Mouse (Mus musculus) megakaryocyte, embryonic 14.5 days (primary cell): ENCODE data around the gene Clcn7.

ENCODE experiments used
- FLI1 ChIP-seq: IDR thresholded peaks from 2 replicates; pipeline ENCODE4 v1.6.1; 2012; ENCODE audit warnings: low read length, inconsistent platforms, mixed read lengths
- GATA1 ChIP-seq: IDR thresholded peaks from 3 replicates; pipeline ENCODE4 v1.6.1; 2012; ENCODE audit warnings: mixed read lengths, low read length, inconsistent platforms, borderline replicate concordance

- no peak for TF ChIP-seq GATA1
- TF ChIP-seq FLI1: no peak
Observed at GRCm38 (mm10) chr17:25188150-25189031, 55.2 kb downstream of the Clcn7 start, which contains the start of gene Unkl.
